Comparison of ENCODE assay signal across 27 mouse cellular contexts in the genomic region with DNA sequence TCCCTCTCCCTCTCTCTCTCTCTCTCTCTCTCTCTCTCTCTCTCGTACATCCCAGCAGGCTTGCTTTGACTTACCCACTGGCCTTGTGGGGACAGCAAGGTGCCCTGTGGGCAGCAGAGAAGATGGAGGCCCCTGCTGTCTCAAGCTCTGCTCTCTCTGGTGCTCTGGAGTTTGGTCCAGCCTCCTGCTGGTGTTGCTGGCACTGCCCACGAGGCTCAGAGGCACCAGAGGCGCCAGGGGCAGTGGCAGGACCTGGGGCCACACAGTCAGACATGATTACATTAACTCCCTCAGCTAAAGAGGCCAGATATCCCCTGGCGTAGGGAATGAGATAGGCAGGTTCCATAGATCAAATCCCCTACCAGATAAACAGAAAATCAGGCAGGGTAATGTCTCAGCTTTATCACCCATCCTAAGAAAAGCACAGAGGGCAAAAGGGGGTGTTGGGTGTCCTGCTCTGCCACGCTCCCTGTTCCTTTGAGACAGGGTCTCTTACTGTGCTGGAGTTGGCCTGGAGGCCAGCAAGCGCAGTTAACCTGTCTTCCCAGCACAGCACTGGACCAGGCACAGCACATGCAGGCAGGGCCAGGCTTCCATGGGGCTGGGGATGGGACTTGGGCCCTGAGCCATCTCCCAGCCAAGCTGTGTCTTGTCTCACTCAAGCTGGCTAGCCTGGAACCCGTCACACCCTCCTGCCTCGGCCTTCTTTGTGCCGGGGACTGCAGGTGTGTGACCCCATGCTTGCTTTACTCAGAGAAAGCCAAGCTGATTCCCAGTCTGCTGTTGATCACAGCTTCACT. TPM values are rescaled to one million over a fixed set of nuclear protein-coding genes. Genes with fewer than 3 reads are reported as not detected.
A peak's percentile ranks its signal among the peaks of the same experiment; 100 is the strongest.
DNase-seq lines count a peak whose midpoint lies in the region; ATAC-seq lines count a peak whose summit lies in the region.
"Had no signal": no experiment of that assay in that cellular context is flagged by ENCODE, and none has a peak within 500 bp of the region (broad histone marks: within the 10 kb centered on the region; RNA-seq: fewer than 3 reads in every experiment).

No protein-coding gene starts in this region.

- H3K27ac ChIP-seq in heart, embryonic 13.5 days (replicated peaks): no peak overlapping the region
- H3K27ac ChIP-seq in midbrain, embryonic 13.5 days: no peak overlapping the region
- H3K27ac ChIP-seq in midbrain, embryonic 14.5 days (replicated peaks; ENCODE audit: low read depth, low read length): no peak overlapping the region
- no peak overlapping the region for H3K27ac ChIP-seq in midbrain, embryonic 16.5 days (ENCODE audit: low read length)
- H3K27ac ChIP-seq: embryonic facial prominence, embryonic 12.5 days; hindbrain, embryonic 12.5 days had no signal

- 0 out of 2 replicates have a peak, but pooled peaks cover 5% of the 10 kb centered on the region for H3K27me3 ChIP-seq in heart, embryonic 13.5 days (replicated peaks)
- H3K27me3 ChIP-seq in midbrain, embryonic 13.5 days: no peaks in the 10 kb centered on the region
- no peaks in the 10 kb centered on the region for H3K27me3 ChIP-seq in midbrain, embryonic 14.5 days (ENCODE audit: control insufficient read depth, insufficient read depth, low read length)
- H3K27me3 ChIP-seq in midbrain, embryonic 16.5 days (ENCODE audit: control insufficient read depth, insufficient read depth, low read depth, low read length): no peaks in the 10 kb centered on the region
- H3K27me3 ChIP-seq: hindbrain, embryonic 12.5 days; liver, embryonic 13.5 days had no signal

- WGBS in heart, embryonic 13.5 days: 60% methylated on average over 8 of the region's 9 CpGs
- WGBS in midbrain, embryonic 13.5 days: 69% methylated on average over 9 of the region's 9 CpGs
- 72% methylated on average over 9 of the region's 9 CpGs for WGBS in midbrain, embryonic 14.5 days
- 73% methylated on average over 8 of the region's 9 CpGs for WGBS in midbrain, embryonic 16.5 days

- H3K4me2 ChIP-seq in heart, embryonic 13.5 days: no peak overlapping the region
- H3K4me2 ChIP-seq in midbrain, embryonic 13.5 days (replicated peaks): no peak overlapping the region
- H3K4me2 ChIP-seq in midbrain, embryonic 14.5 days (ENCODE audit: low read length): no peak overlapping the region
- H3K4me2 ChIP-seq in midbrain, embryonic 16.5 days (ENCODE audit: low read length): no peak overlapping the region

- peak; percentile 54 for DNase-seq in cerebellum, adult 9-10 months
- no peak for DNase-seq in cerebellum, adult 18-20 months
- DNase-seq in heart, adult 9 months (ENCODE audit: low spot score in 2 of 2): no peak
- DNase-seq in midbrain, embryonic 14.5 days: no peak
- no peak for DNase-seq in spleen, adult 18-20 months
- DNase-seq: adrenal gland, postnatal 14 days; cerebellum, adult 11 months; gastrocnemius, postnatal 10 days; heart, adult 18-20 months; kidney, postnatal 4 days; liver, embryonic 13.5 days; lung, embryonic 14.5 days; lung, postnatal 4 days had no signal

- H3K36me3 ChIP-seq in heart, embryonic 13.5 days: no peaks in the 10 kb centered on the region
- no peaks in the 10 kb centered on the region for H3K36me3 ChIP-seq in midbrain, embryonic 13.5 days
- H3K36me3 ChIP-seq in midbrain, embryonic 14.5 days (ENCODE audit: control insufficient read depth, insufficient read depth, low read length): no peaks in the 10 kb centered on the region
- H3K36me3 ChIP-seq in midbrain, embryonic 16.5 days (ENCODE audit: control insufficient read depth, insufficient read depth, low read length): peaks cover 3% of the 10 kb centered on the region; the same call in 1 of the 2 replicates
- H3K36me3 ChIP-seq: embryonic facial prominence, embryonic 12.5 days; hindbrain, embryonic 12.5 days had no signal

- H3K4me3 ChIP-seq in heart, embryonic 13.5 days: no peak overlapping the region
- no peak overlapping the region for H3K4me3 ChIP-seq in midbrain, embryonic 13.5 days (replicated peaks)
- no peak overlapping the region for H3K4me3 ChIP-seq in midbrain, embryonic 14.5 days (replicated peaks; ENCODE audit: low read depth, low read length)
- H3K4me3 ChIP-seq in midbrain, embryonic 16.5 days (ENCODE audit: low read depth, low read length): no peak overlapping the region

- ATAC-seq in heart, embryonic 13.5 days (ENCODE audit: extremely low read depth, insufficient number of reproducible peaks, low FRiP score, low TSS enrichment): no peak
- ATAC-seq in midbrain, embryonic 13.5 days: no peak
- no peak for ATAC-seq in midbrain, embryonic 14.5 days (ENCODE audit: low FRiP score, low TSS enrichment)
- no peak for ATAC-seq in midbrain, embryonic 16.5 days
- ATAC-seq: inflammation-experienced regulatory T-cells, adult 6 months; Patski had no signal

- H3K9ac ChIP-seq in heart, embryonic 13.5 days: 0 out of 2 replicates have a peak overlapping the region, but pooled peaks have one; percentile 28
- H3K9ac ChIP-seq in midbrain, embryonic 13.5 days (replicated peaks): peak overlapping the region; percentile 36; the same call in 1 of the 2 replicates
- no peak overlapping the region for H3K9ac ChIP-seq in midbrain, embryonic 14.5 days (replicated peaks; ENCODE audit: low read length)
- H3K9ac ChIP-seq in midbrain, embryonic 16.5 days (ENCODE audit: low read depth, low read length): 0 out of 2 replicates have a peak overlapping the region, but pooled peaks have one; percentile 15
- H3K9ac ChIP-seq: embryonic facial prominence, embryonic 12.5 days; hindbrain, embryonic 12.5 days had no signal

- peaks cover 10% of the 10 kb centered on the region for H3K4me1 ChIP-seq in heart, embryonic 13.5 days
- H3K4me1 ChIP-seq in midbrain, embryonic 13.5 days (replicated peaks): peaks cover 8% of the 10 kb centered on the region
- peaks cover 3% of the 10 kb centered on the region; the same call in 1 of the 2 replicates for H3K4me1 ChIP-seq in midbrain, embryonic 14.5 days (ENCODE audit: control insufficient read depth, insufficient read depth, low read length)
- H3K4me1 ChIP-seq in midbrain, embryonic 16.5 days (ENCODE audit: control insufficient read depth, insufficient read depth, low read length): peaks cover 5% of the 10 kb centered on the region
- H3K4me1 ChIP-seq: embryonic facial prominence, embryonic 12.5 days had no signal

- no peaks in the 10 kb centered on the region for H3K9me3 ChIP-seq in heart, embryonic 13.5 days
- H3K9me3 ChIP-seq in midbrain, embryonic 13.5 days: no peaks in the 10 kb centered on the region
- no peaks in the 10 kb centered on the region for H3K9me3 ChIP-seq in midbrain, embryonic 14.5 days (ENCODE audit: control insufficient read depth, low read length)
- H3K9me3 ChIP-seq in midbrain, embryonic 16.5 days (replicated peaks; ENCODE audit: control insufficient read depth, low read length, poor library complexity, severe bottlenecking): no peaks in the 10 kb centered on the region
- H3K9me3 ChIP-seq: embryonic facial prominence, embryonic 12.5 days; hindbrain, embryonic 12.5 days; liver, embryonic 13.5 days had no signal

RNA-seq across cellular contexts. Expression of gene Angptl6, which starts 3.0 kb away (rescaled TPM):
- polyA plus RNA-seq in heart, embryonic 13.5 days (2015; fragmentation: Nextera tagmentation; extraction: Ambion mirVana): 2.5 and 3.1 TPM in 2 replicates
- polyA plus RNA-seq in midbrain, embryonic 13.5 days (2015; fragmentation: Nextera tagmentation; extraction: Ambion mirVana): 8.0 and 10.4 TPM in 2 replicates
- 11.1 and 14.4 TPM in 2 replicates for polyA plus RNA-seq in midbrain, embryonic 14.5 days (2014; fragmentation: Nextera tagmentation; extraction: Ambion mirVana)
- 15.2 and 17.7 TPM in 2 replicates for polyA plus RNA-seq in midbrain, embryonic 16.5 days (2015; fragmentation: Nextera tagmentation; extraction: Ambion mirVana)

RNA-seq across cellular contexts. Expression of gene A230050P20Rik, which starts 8.1 kb away (rescaled TPM):
- 6.5 and 6.9 TPM in 2 replicates for polyA plus RNA-seq in heart, embryonic 13.5 days (2015; fragmentation: Nextera tagmentation; extraction: Ambion mirVana)
- polyA plus RNA-seq in midbrain, embryonic 13.5 days (2015; fragmentation: Nextera tagmentation; extraction: Ambion mirVana): 0.94 and 1.1 TPM in 2 replicates
- polyA plus RNA-seq in midbrain, embryonic 14.5 days (2014; fragmentation: Nextera tagmentation; extraction: Ambion mirVana): 1.3 and 1.9 TPM in 2 replicates
- polyA plus RNA-seq in midbrain, embryonic 16.5 days (2015; fragmentation: Nextera tagmentation; extraction: Ambion mirVana): 7.1 and 13.7 TPM in 2 replicates

RNA-seq across cellular contexts. Expression of gene Ppan, which starts 11.5 kb away (rescaled TPM):
- 40.6 and 41.9 TPM in 2 replicates for polyA plus RNA-seq in heart, embryonic 13.5 days (2015; fragmentation: Nextera tagmentation; extraction: Ambion mirVana)
- 49.2 and 49.5 TPM in 2 replicates for polyA plus RNA-seq in midbrain, embryonic 13.5 days (2015; fragmentation: Nextera tagmentation; extraction: Ambion mirVana)
- polyA plus RNA-seq in midbrain, embryonic 14.5 days (2014; fragmentation: Nextera tagmentation; extraction: Ambion mirVana): 39.8 and 43.9 TPM in 2 replicates
- 48.8 and 51.1 TPM in 2 replicates for polyA plus RNA-seq in midbrain, embryonic 16.5 days (2015; fragmentation: Nextera tagmentation; extraction: Ambion mirVana)

RNA-seq across cellular contexts. Expression of gene Eif3g, which starts 21.9 kb away (rescaled TPM):
- 214 and 249 TPM in 2 replicates for polyA plus RNA-seq in heart, embryonic 13.5 days (2015; fragmentation: Nextera tagmentation; extraction: Ambion mirVana)
- polyA plus RNA-seq in midbrain, embryonic 13.5 days (2015; fragmentation: Nextera tagmentation; extraction: Ambion mirVana): 273 and 291 TPM in 2 replicates
- polyA plus RNA-seq in midbrain, embryonic 14.5 days (2014; fragmentation: Nextera tagmentation; extraction: Ambion mirVana): 231 and 234 TPM in 2 replicates
- polyA plus RNA-seq in midbrain, embryonic 16.5 days (2015; fragmentation: Nextera tagmentation; extraction: Ambion mirVana): 243 TPM in 2 replicates

RNA-seq across cellular contexts. Expression of gene Rdh8, which starts 58.2 kb away (rescaled TPM):
- polyA plus RNA-seq in heart, embryonic 13.5 days (2015; fragmentation: Nextera tagmentation; extraction: Ambion mirVana): not detected in 2 replicates
- polyA plus RNA-seq in midbrain, embryonic 13.5 days (2015; fragmentation: Nextera tagmentation; extraction: Ambion mirVana): not detected in 2 replicates
- not detected in 2 replicates for polyA plus RNA-seq in midbrain, embryonic 14.5 days (2014; fragmentation: Nextera tagmentation; extraction: Ambion mirVana)
- polyA plus RNA-seq in midbrain, embryonic 16.5 days (2015; fragmentation: Nextera tagmentation; extraction: Ambion mirVana): not detected in 2 replicates
- polyA plus RNA-seq: brain, embryonic 14.5 days; cortical plate, adult 2 months; embryonic facial prominence, embryonic 12.5 days; frontal cortex, adult 2 months; heart, embryonic 16.5 days; hindbrain, embryonic 12.5 days; inflammation-experienced regulatory T-cells, adult 6 months; kidney, embryonic 14.5 days; limb, embryonic 11.5 days; liver, embryonic 13.5 days; lung, embryonic 14.5 days; Patski; stomach, embryonic 16.5 days had no signal
